In genomic region chr16:94307942-94308341, GRCm38 (mm10) we compare ENCODE assay signal across 14 mouse cellular contexts. TPM values are rescaled to one million over a fixed set of nuclear protein-coding genes. Genes with fewer than 3 reads are reported as not detected.
DNase-seq lines count a peak whose midpoint lies in the region; ATAC-seq and TF ChIP-seq lines count a peak whose summit lies in the region.
"Had no signal": no experiment of that assay in that cellular context is flagged by ENCODE, and none has a peak within 500 bp of the region (broad histone marks: within the 10 kb centered on the region; RNA-seq: fewer than 3 reads in every experiment).

No protein-coding gene starts in this region.

- WGBS in forebrain, postnatal 0 days, result 32% methylated on average over 6 of the region's 6 CpGs
- WGBS in neural tube, embryonic 11.5 days, result 31% methylated on average over 6 of the region's 6 CpGs
- 59% methylated on average over 6 of the region's 6 CpGs for whole genome bisulfite sequencing in intestine, postnatal 0 days

- no peak for TF ChIP-seq POLR2A in cortical plate, adult 2 months (IDR thresholded peaks at IDR 0.05; ENCODE audit: extremely low read depth, insufficient read depth, low read length)

- no peaks in the 10 kb centered on the region for H3K9me3 ChIP-seq in forebrain, postnatal 0 days (ENCODE audit: low read length)
- H3K9me3 ChIP-seq in neural tube, embryonic 11.5 days (ENCODE audit: control insufficient read depth, low read length), result no peaks in the 10 kb centered on the region; the same call in 1 of the 2 replicates
- no peaks in the 10 kb centered on the region for H3K9me3 ChIP-seq in intestine, postnatal 0 days (ENCODE audit: control insufficient read depth)
- H3K9me3 ChIP-seq: heart, embryonic 15.5 days; limb, embryonic 13.5 days had no signal

- H3K27me3 ChIP-seq in forebrain, postnatal 0 days (ENCODE audit: insufficient read depth, low read length), result no peaks in the 10 kb centered on the region
- no peaks in the 10 kb centered on the region for H3K27me3 ChIP-seq in neural tube, embryonic 11.5 days (ENCODE audit: control insufficient read depth, insufficient read depth, low read length)
- no peaks in the 10 kb centered on the region for H3K27me3 ChIP-seq in intestine, postnatal 0 days (replicated peaks; ENCODE audit: control insufficient read depth, insufficient read depth, low read length)
- H3K27me3 ChIP-seq: CH12.LX; heart, embryonic 15.5 days had no signal

- no peak for ATAC-seq in forebrain, postnatal 0 days
- peak; percentile 35; the same call in 1 of the 2 replicates for ATAC-seq in neural tube, embryonic 11.5 days (ENCODE audit: insufficient read depth, low FRiP score, low TSS enrichment)
- ATAC-seq in intestine, postnatal 0 days, result no peak

- no peaks in the 10 kb centered on the region for H3K36me3 ChIP-seq in forebrain, postnatal 0 days (ENCODE audit: insufficient read depth)
- H3K36me3 ChIP-seq in neural tube, embryonic 11.5 days (ENCODE audit: control insufficient read depth, insufficient read depth, low read length), result no peaks in the 10 kb centered on the region
- no peaks in the 10 kb centered on the region for H3K36me3 ChIP-seq in intestine, postnatal 0 days (ENCODE audit: control insufficient read depth, insufficient read depth)
- H3K36me3 ChIP-seq: heart, embryonic 15.5 days; limb, embryonic 13.5 days had no signal

- H3K4me2 ChIP-seq in forebrain, postnatal 0 days (ENCODE audit: low read depth), result 0 out of 2 replicates have a peak overlapping the region, but pooled peaks have one; percentile 8
- no peak overlapping the region for H3K4me2 ChIP-seq in neural tube, embryonic 11.5 days (ENCODE audit: low read depth)
- H3K4me2 ChIP-seq in intestine, postnatal 0 days (replicated peaks; ENCODE audit: low read depth), result no peak overlapping the region
- H3K4me2 ChIP-seq: heart, embryonic 15.5 days; limb, embryonic 13.5 days had no signal

- no peak for DNase-seq in layer of hippocampus, adult 2 months (ENCODE audit: low spot score in 2 of 2)
- no peak for DNase-seq in layer of hippocampus, adult 11-12 months (ENCODE audit: low spot score)
- DNase-seq in forebrain, postnatal 0 days, result peak; percentile 14
- DNase-seq in neural tube, embryonic 11.5 days (ENCODE audit: low spot score), result peak; percentile 58
- DNase-seq in layer of hippocampus, adult 9-11 months, result no peak
- DNase-seq in right cerebral cortex, postnatal 14 days, result no peak
- DNase-seq: kidney, adult 9 months; right cerebral cortex, postnatal 25 days; thymus, adult 18-20 months had no signal

- peaks cover 4% of the 10 kb centered on the region; the same call in 1 of the 2 replicates for H3K4me1 ChIP-seq in cortical plate, adult 2 months (ENCODE audit: control insufficient read depth, insufficient read depth, low read length)
- 0 out of 2 replicates have a peak, but pooled peaks cover 3% of the 10 kb centered on the region for H3K4me1 ChIP-seq in forebrain, postnatal 0 days (ENCODE audit: insufficient read depth)
- peaks cover 7% of the 10 kb centered on the region for H3K4me1 ChIP-seq in neural tube, embryonic 11.5 days (ENCODE audit: control insufficient read depth, insufficient read depth, low read length)
- H3K4me1 ChIP-seq in intestine, postnatal 0 days (replicated peaks; ENCODE audit: control insufficient read depth, insufficient read depth, low read length), result no peaks in the 10 kb centered on the region

- peak overlapping the region; percentile 84 for H3K27ac ChIP-seq in layer of hippocampus, adult 2 months
- H3K27ac ChIP-seq in cortical plate, adult 2 months (ENCODE audit: insufficient read depth, low read length), result peak overlapping the region; percentile 36; the same call in 1 of the 2 replicates
- H3K27ac ChIP-seq in forebrain, postnatal 0 days (ENCODE audit: low read depth, low read length), result peak overlapping the region; percentile 57
- H3K27ac ChIP-seq in neural tube, embryonic 11.5 days (ENCODE audit: low read depth, low read length), result no peak overlapping the region
- no peak overlapping the region for H3K27ac ChIP-seq in intestine, postnatal 0 days (ENCODE audit: low read depth, low read length)
- H3K27ac ChIP-seq: heart, embryonic 15.5 days; limb, embryonic 13.5 days had no signal

- no peak overlapping the region for H3K9ac ChIP-seq in forebrain, postnatal 0 days
- H3K9ac ChIP-seq in neural tube, embryonic 11.5 days (ENCODE audit: low read length), result no peak overlapping the region
- no peak overlapping the region for H3K9ac ChIP-seq in intestine, postnatal 0 days (ENCODE audit: low read depth, low read length)
- H3K9ac ChIP-seq: heart, embryonic 15.5 days; limb, embryonic 13.5 days had no signal

- no peak overlapping the region for H3K4me3 ChIP-seq in layer of hippocampus, adult 2 months
- H3K4me3 ChIP-seq in cortical plate, adult 2 months (ENCODE audit: insufficient read depth, low read length), result no peak overlapping the region
- no peak overlapping the region for H3K4me3 ChIP-seq in forebrain, postnatal 0 days (ENCODE audit: low read depth, low read length)
- H3K4me3 ChIP-seq in neural tube, embryonic 11.5 days (ENCODE audit: low read depth, low read length), result no peak overlapping the region
- H3K4me3 ChIP-seq in intestine, postnatal 0 days (ENCODE audit: low read depth, low read length), result no peak overlapping the region
- H3K4me3 ChIP-seq: heart, embryonic 15.5 days; limb, embryonic 13.5 days had no signal

- TF ChIP-seq CTCF in layer of hippocampus, adult 2 months (conservative IDR thresholded peaks at IDR 0.05), result no peak
- TF ChIP-seq CTCF in cortical plate, adult 2 months (IDR thresholded peaks at IDR 0.05; ENCODE audit: extremely low read depth, insufficient read depth, low read length), result no peak
- TF ChIP-seq CTCF in forebrain, postnatal 0 days (IDR thresholded peaks at IDR 0.05; ENCODE audit: low read depth), result no peak
- TF ChIP-seq CTCF in intestine, postnatal 0 days (IDR thresholded peaks at IDR 0.05; ENCODE audit: low read depth), result no peak

RNA-seq across cellular contexts. Expression of gene Hlcs, which starts 5.4 kb away (rescaled TPM):
- total RNA-seq in layer of hippocampus, adult 2 months (2021), result 10 to 100 TPM; 14.0 to 15.2 TPM
- polyA plus RNA-seq in cortical plate, adult 2 months (2012; rRNA removed), result 10.2 and 10.7 TPM in 2 replicates
- total RNA-seq in forebrain, postnatal 0 days (2014; rRNA removed), result 5.5 and 6.8 TPM in 2 replicates
- polyA plus RNA-seq in forebrain, postnatal 0 days (2015; fragmentation: Nextera tagmentation; extraction: Ambion mirVana), result 2.7 and 5.8 TPM in 2 replicates
- 9.4 and 9.8 TPM in 2 replicates for polyA plus RNA-seq in neural tube, embryonic 11.5 days (2014; fragmentation: Nextera tagmentation; extraction: Ambion mirVana)
- polyA plus RNA-seq in intestine, postnatal 0 days (2015; fragmentation: Nextera tagmentation; extraction: Ambion mirVana), result 2.8 and 3.6 TPM in 2 replicates

RNA-seq across cellular contexts. Expression of gene Ripply3, which starts 20.3 kb away (rescaled TPM):
- total RNA-seq in layer of hippocampus, adult 2 months (2021), result under 1 TPM in 1 of 2 experiments, not detected in 1; 0.29 TPM
- 0.21 and 0.38 TPM in 2 replicates for polyA plus RNA-seq in cortical plate, adult 2 months (2012; rRNA removed)
- total RNA-seq in forebrain, postnatal 0 days (2014; rRNA removed), result 0.14 and 0.69 TPM in 2 replicates
- polyA plus RNA-seq in forebrain, postnatal 0 days (2015; fragmentation: Nextera tagmentation; extraction: Ambion mirVana), result 0.54 and 0.74 TPM in 2 replicates
- 5.2 and 5.9 TPM in 2 replicates for polyA plus RNA-seq in neural tube, embryonic 11.5 days (2014; fragmentation: Nextera tagmentation; extraction: Ambion mirVana)
- polyA plus RNA-seq in intestine, postnatal 0 days (2015; fragmentation: Nextera tagmentation; extraction: Ambion mirVana), result 2.7 and 3.1 TPM in 2 replicates

Comparison
In these comparisons a context has a peak if more than half of its experiments do, and no peak if none do; other contexts are left out.
1. DNase-seq: peak in forebrain, postnatal 0 days (single experiment) and neural tube, embryonic 11.5 days (single experiment); none in layer of hippocampus, adult 2 months (0 of 2), layer of hippocampus, adult 11-12 months (single experiment), layer of hippocampus, adult 9-11 months (single experiment) and right cerebral cortex, postnatal 14 days (single experiment).
2. H3K27ac ChIP-seq: peak in layer of hippocampus, adult 2 months (single experiment), cortical plate, adult 2 months (single experiment) and forebrain, postnatal 0 days (single experiment); none in neural tube, embryonic 11.5 days (single experiment) and intestine, postnatal 0 days (single experiment).